Mouse (Mus musculus) forelimb bud, embryonic 11.5 days (tissue): ENCODE measurements around the gene Tmsb15b2.
A peak's percentile ranks its signal among the peaks of the same experiment; 100 is the strongest.
"Not testable (repeated sequence)": the region's sequence is repeated elsewhere in the genome, so short reads cannot be mapped to it uniquely, and the experiment has no call there.

Experiments
- DNase-seq: peaks from one replicate; pipeline ENCODE4 v3.0.0-alpha.2; 2012; ENCODE audit warnings: low read depth, low spot score

Gene Tmsb15b2

GRCm38 (mm10) chrX:136975397-136975796 lies at the start of gene Tmsb15b2:
Gene Tmsb15b2 (minus strand): TSS chrX:136975497.
- DNase-seq = not testable (repeated sequence)

- peak; percentile 55 for DNase-seq
Observed at GRCm38 (mm10) chrX:137019310-137019709, 44.0 kb upstream of the Tmsb15b2 start.

GRCm38 (mm10) chrX:137017668-137018067 lies 42.4 kb upstream of the Tmsb15b2 start:
- DNase-seq = no peak

- DNase-seq = peak; percentile 65
Observed at GRCm38 (mm10) chrX:137015099-137015709, 39.9 kb upstream of the Tmsb15b2 start.

GRCm38 (mm10) chrX:136996256-136996655 lies 21.0 kb upstream of the Tmsb15b2 start:
- DNase-seq = no peak

- DNase-seq = no peak
Observed at GRCm38 (mm10) chrX:136993641-136994040, 18.3 kb upstream of the Tmsb15b2 start.

GRCm38 (mm10) chrX:136992978-136993547 lies 17.8 kb upstream of the Tmsb15b2 start, which contains the start of gene Zcchc18:
Gene Zcchc18 (plus strand): TSS chrX:136993155.
- DNase-seq = peak; percentile 82

- DNase-seq = no peak
Observed at GRCm38 (mm10) chrX:136992191-136992965, 17.1 kb upstream of the Tmsb15b2 start.

GRCm38 (mm10) chrX:136991274-136991673 lies 16.0 kb upstream of the Tmsb15b2 start:
- DNase-seq = no peak

- no peak for DNase-seq
Observed at GRCm38 (mm10) chrX:136986039-136986438, 10.7 kb upstream of the Tmsb15b2 start.

GRCm38 (mm10) chrX:136978616-136979015 lies 3.3 kb upstream of the Tmsb15b2 start:
- DNase-seq = no peak

GRCm38 (mm10) chrX:136976424-136977084 lies 1.3 kb upstream of the Tmsb15b2 start, which contains the start of the genes Tmsb15l and Tmsb15b1:
Gene Tmsb15l (minus strand): TSS chrX:136976869.
Gene Tmsb15b1 (minus strand): TSS chrX:136976874.
- DNase-seq = peak; percentile 63

GRCm38 (mm10) chrX:136959688-136960087 lies 15.6 kb downstream of the Tmsb15b2 start:
- peak; percentile 0 for DNase-seq

GRCm38 (mm10) chrX:136958300-136958699 lies 17.0 kb downstream of the Tmsb15b2 start:
- not testable (repeated sequence) for DNase-seq

- DNase-seq = peak; percentile 46
Observed at GRCm38 (mm10) chrX:136957583-136958279, 17.6 kb downstream of the Tmsb15b2 start.

- DNase-seq = no peak
Observed at GRCm38 (mm10) chrX:136937985-136938384, 37.3 kb downstream of the Tmsb15b2 start.

- DNase-seq = no peak
Observed at GRCm38 (mm10) chrX:136927031-136927430, 48.3 kb downstream of the Tmsb15b2 start, which contains the start of gene H2bfm. Gene H2bfm (plus strand): TSS chrX:136927325.

GRCm38 (mm10) chrX:136925863-136926262 lies 49.4 kb downstream of the Tmsb15b2 start:
- peak; percentile 7 for DNase-seq
